ENCODE assay signal across 12 mouse cellular contexts in the genomic region with DNA sequence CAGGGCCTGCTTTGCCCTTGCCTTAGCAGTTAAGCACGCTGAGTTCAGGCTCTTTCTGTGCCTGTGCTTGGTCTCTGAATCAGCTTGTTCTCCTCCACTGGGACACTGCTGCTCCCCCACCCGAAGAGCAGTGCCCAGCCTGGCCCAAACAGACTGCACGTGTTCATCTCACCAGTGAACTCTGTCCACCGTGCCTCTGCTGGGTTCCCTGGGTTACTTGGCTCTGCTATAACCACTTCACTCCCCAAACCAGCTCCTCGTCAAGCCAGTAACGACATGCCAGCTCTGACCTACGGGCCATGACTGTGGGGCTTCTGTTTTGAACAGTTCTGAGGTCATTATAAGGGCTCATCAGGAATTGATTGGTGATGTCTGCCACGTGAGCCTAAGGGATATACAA. TPM values are rescaled to one million over a fixed set of nuclear protein-coding genes. Genes with fewer than 3 reads are reported as not detected.
DNase-seq lines count a peak whose midpoint lies in the region; ATAC-seq lines count a peak whose summit lies in the region.
"Had no signal": no experiment of that assay in that cellular context is flagged by ENCODE, and none has a peak within 500 bp of the region (broad histone marks: within the 10 kb centered on the region; RNA-seq: fewer than 3 reads in every experiment).

No protein-coding gene starts in this region.

- H3K36me3 ChIP-seq in hindbrain, embryonic 10.5 days, result no peaks in the 10 kb centered on the region
- no peaks in the 10 kb centered on the region for H3K36me3 ChIP-seq in hindbrain, embryonic 16.5 days (ENCODE audit: control insufficient read depth, insufficient read depth, low read length)
- no peaks in the 10 kb centered on the region for H3K36me3 ChIP-seq in midbrain, embryonic 10.5 days
- H3K36me3 ChIP-seq in midbrain, embryonic 15.5 days (replicated peaks), result no peaks in the 10 kb centered on the region
- H3K36me3 ChIP-seq in forebrain, embryonic 13.5 days (ENCODE audit: poor library complexity, severe bottlenecking), result no peaks in the 10 kb centered on the region
- H3K36me3 ChIP-seq: embryonic facial prominence, embryonic 10.5 days; heart, embryonic 10.5 days had no signal

- H3K4me2 ChIP-seq in hindbrain, embryonic 16.5 days (ENCODE audit: low read length), result no peak overlapping the region
- no peak overlapping the region for H3K4me2 ChIP-seq in midbrain, embryonic 15.5 days
- no peak overlapping the region for H3K4me2 ChIP-seq in forebrain, embryonic 13.5 days

- intact Hi-C loops in gastrocnemius, postnatal 36 days (cut with DNase I), result no loop called here

- 0 out of 2 replicates have a peak, but pooled peaks cover 2% of the 10 kb centered on the region for H3K9me3 ChIP-seq in hindbrain, embryonic 10.5 days
- no peaks in the 10 kb centered on the region for H3K9me3 ChIP-seq in hindbrain, embryonic 16.5 days (ENCODE audit: control insufficient read depth, low read length)
- no peaks in the 10 kb centered on the region for H3K9me3 ChIP-seq in midbrain, embryonic 10.5 days (replicated peaks)
- no peaks in the 10 kb centered on the region for H3K9me3 ChIP-seq in midbrain, embryonic 15.5 days
- H3K9me3 ChIP-seq in forebrain, embryonic 13.5 days (replicated peaks), result no peaks in the 10 kb centered on the region; the same call in 1 of the 2 replicates
- H3K9me3 ChIP-seq: embryonic facial prominence, embryonic 10.5 days; heart, embryonic 10.5 days had no signal

- peaks cover 20% of the 10 kb centered on the region for H3K27me3 ChIP-seq in hindbrain, embryonic 10.5 days (ENCODE audit: insufficient read depth, poor library complexity, severe bottlenecking)
- H3K27me3 ChIP-seq in hindbrain, embryonic 16.5 days (replicated peaks; ENCODE audit: control insufficient read depth, insufficient read depth, low read length), result no peaks in the 10 kb centered on the region
- H3K27me3 ChIP-seq in midbrain, embryonic 10.5 days (ENCODE audit: low read depth, poor library complexity, severe bottlenecking), result peaks cover 20% of the 10 kb centered on the region
- H3K27me3 ChIP-seq in midbrain, embryonic 15.5 days (replicated peaks), result 0 out of 2 replicates have a peak, but pooled peaks cover 4% of the 10 kb centered on the region
- H3K27me3 ChIP-seq in forebrain, embryonic 13.5 days, result 0 out of 2 replicates have a peak, but pooled peaks cover 10% of the 10 kb centered on the region

- peaks cover 50% of the 10 kb centered on the region for H3K4me1 ChIP-seq in hindbrain, embryonic 10.5 days (replicated peaks)
- H3K4me1 ChIP-seq in hindbrain, embryonic 16.5 days (ENCODE audit: control insufficient read depth, insufficient read depth, low read depth, low read length), result peaks cover 11% of the 10 kb centered on the region
- peaks cover 34% of the 10 kb centered on the region for H3K4me1 ChIP-seq in midbrain, embryonic 10.5 days
- peaks cover 9% of the 10 kb centered on the region; the same call in 1 of the 2 replicates for H3K4me1 ChIP-seq in midbrain, embryonic 15.5 days
- H3K4me1 ChIP-seq in brown adipose tissue, adult 24 weeks (ENCODE audit: control insufficient read depth, insufficient read depth, insufficient read length, low read length), result no peaks in the 10 kb centered on the region
- H3K4me1 ChIP-seq in forebrain, embryonic 13.5 days, result peaks cover 10% of the 10 kb centered on the region; the same call in 1 of the 2 replicates

- ATAC-seq in hindbrain, embryonic 16.5 days, result no peak
- no peak for ATAC-seq in midbrain, embryonic 15.5 days (replicated peaks)
- no peak for ATAC-seq in forebrain, embryonic 13.5 days

- peak overlapping the region; percentile 41 for H3K27ac ChIP-seq in hindbrain, embryonic 10.5 days
- no peak overlapping the region for H3K27ac ChIP-seq in hindbrain, embryonic 16.5 days (ENCODE audit: low read depth, low read length)
- H3K27ac ChIP-seq in midbrain, embryonic 10.5 days (replicated peaks), result 0 out of 2 replicates have a peak overlapping the region, but pooled peaks have one; percentile 38
- H3K27ac ChIP-seq in midbrain, embryonic 15.5 days, result no peak overlapping the region
- peak overlapping the region; percentile 82 for H3K27ac ChIP-seq in brown adipose tissue, adult 24 weeks (replicated peaks; ENCODE audit: low read depth, low read length)
- no peak overlapping the region for H3K27ac ChIP-seq in forebrain, embryonic 13.5 days
- H3K27ac ChIP-seq: embryonic facial prominence, embryonic 10.5 days; heart, embryonic 10.5 days had no signal

- 74% methylated on average over 8 of the region's 8 CpGs for WGBS in hindbrain, embryonic 10.5 days
- WGBS in hindbrain, embryonic 16.5 days, result 46% methylated on average over 8 of the region's 8 CpGs
- 79% methylated on average over 8 of the region's 8 CpGs for WGBS in midbrain, embryonic 10.5 days
- WGBS in midbrain, embryonic 15.5 days, result 64% methylated on average over 8 of the region's 8 CpGs
- 58% methylated on average over 8 of the region's 8 CpGs for WGBS in forebrain, embryonic 13.5 days

- no peak overlapping the region; the same call in 1 of the 2 replicates for H3K9ac ChIP-seq in hindbrain, embryonic 16.5 days (ENCODE audit: low read depth, low read length)
- no peak overlapping the region for H3K9ac ChIP-seq in midbrain, embryonic 15.5 days
- no peak overlapping the region for H3K9ac ChIP-seq in forebrain, embryonic 13.5 days

- no peak for DNase-seq in hindbrain, embryonic 10.5 days (ENCODE audit: low spot score)
- no peak for DNase-seq in midbrain, embryonic 10.5 days (ENCODE audit: low spot score)
- peak; percentile 73 to 93 for DNase-seq in kidney, postnatal 25 days
- DNase-seq in gastrocnemius, postnatal 36 days, result no peak
- DNase-seq: cerebellum, adult 9-10 months; thymus, postnatal 25 days had no signal

- H3K4me3 ChIP-seq in hindbrain, embryonic 10.5 days, result no peak overlapping the region
- no peak overlapping the region for H3K4me3 ChIP-seq in hindbrain, embryonic 16.5 days (ENCODE audit: low read length)
- no peak overlapping the region for H3K4me3 ChIP-seq in midbrain, embryonic 10.5 days
- no peak overlapping the region for H3K4me3 ChIP-seq in midbrain, embryonic 15.5 days
- H3K4me3 ChIP-seq in brown adipose tissue, adult 24 weeks (ENCODE audit: insufficient read depth, low read depth, low read length), result peak overlapping the region; percentile 20
- no peak overlapping the region for H3K4me3 ChIP-seq in forebrain, embryonic 13.5 days
- H3K4me3 ChIP-seq: embryonic facial prominence, embryonic 10.5 days; heart, embryonic 10.5 days had no signal

RNA-seq across cellular contexts. Expression of a gene that starts 4.8 kb away (rescaled TPM):
- 0.41 and 0.47 TPM in 2 replicates for polyA plus RNA-seq in hindbrain, embryonic 10.5 days (2016; fragmentation: Nextera tagmentation; extraction: Ambion mirVana)
- polyA plus RNA-seq in hindbrain, embryonic 16.5 days (2015; fragmentation: Nextera tagmentation; extraction: Ambion mirVana), result 0.68 and 0.76 TPM in 2 replicates
- 0.11 and 0.22 TPM in 2 replicates for polyA plus RNA-seq in midbrain, embryonic 10.5 days (2016; fragmentation: Nextera tagmentation; extraction: Ambion mirVana)
- 0.74 and 0.78 TPM in 2 replicates for polyA plus RNA-seq in midbrain, embryonic 15.5 days (2015; fragmentation: Nextera tagmentation; extraction: Ambion mirVana)
- 79.8 and 109 TPM in 2 replicates for polyA plus RNA-seq in brown adipose tissue, adult 24 weeks (2012; ENCODE audit: insufficient read depth, insufficient read length, missing spikeins)
- total RNA-seq in gastrocnemius, postnatal 36 days (2021), result under 1 TPM; 0.07 to 0.10 TPM
- polyA plus RNA-seq in forebrain, embryonic 13.5 days (2015; fragmentation: Nextera tagmentation; extraction: Ambion mirVana), result 0.33 and 0.34 TPM in 2 replicates

Comparison
In these comparisons a context has a peak if more than half of its experiments do, and no peak if none do; other contexts are left out.
1. H3K27ac ChIP-seq: peak in hindbrain, embryonic 10.5 days (single experiment), midbrain, embryonic 10.5 days (single experiment) and brown adipose tissue, adult 24 weeks (single experiment); none in hindbrain, embryonic 16.5 days (single experiment), midbrain, embryonic 15.5 days (single experiment) and forebrain, embryonic 13.5 days (single experiment).
2. DNase-seq: peak in kidney, postnatal 25 days (2 of 2); none in hindbrain, embryonic 10.5 days (single experiment), midbrain, embryonic 10.5 days (single experiment) and gastrocnemius, postnatal 36 days (0 of 2).
3. RNA of a gene that starts 4.8 kb away (polyA plus RNA-seq): 79.8 to 109 TPM in brown adipose tissue, adult 24 weeks; 0.74 to 0.78 TPM in midbrain, embryonic 15.5 days, 0.68 to 0.76 TPM in hindbrain, embryonic 16.5 days, 0.41 to 0.47 TPM in hindbrain, embryonic 10.5 days, 0.33 to 0.34 TPM in forebrain, embryonic 13.5 days and 0.11 to 0.22 TPM in midbrain, embryonic 10.5 days; every median in the first group is over 10 times any median in the second.